Mouse (Mus musculus): Measurements from ENCODE around the gene Cox7a1. TPM values are rescaled to one million over a fixed set of nuclear protein-coding genes. Genes with fewer than 3 reads are reported as not detected.

Cox7a1 gene
- total and polyA plus RNA-seq, 3 experiments, result 1.6 to 15.2 (median 14.0) TPM

GRCm38 (mm10) chr7:30194884-30195283, 10.9 kb downstream of the Cox7a1 start:
- Histone ChIP-seq H3K4me1 (ENCODE audit: control insufficient read depth in 1 of 2, insufficient read depth in 2 of 2) (peaks cover 0 to 24% of the 10 kb centered on the region in 2 experiments; a peak in 2 of 4 replicates), H3K79me2 (replicated peaks; ENCODE audit: control insufficient read depth, extremely low read depth, insufficient read depth, poor library complexity, severe bottlenecking) (peaks cover 14% of the 10 kb centered on the region), H3K9ac (ENCODE audit: insufficient read depth, low read depth) (peak overlapping the region; percentile 95), H3K27me3 (replicated peaks) (no peaks in the 10 kb centered on the region), H3K9me3 (replicated peaks; ENCODE audit: low read length) (no peaks in the 10 kb centered on the region), H3K36me3 (replicated peaks in 1 of 2; ENCODE audit: control insufficient read depth in 1 of 2, insufficient read depth in 1 of 2, low read length in 1 of 2) (peaks cover 23 to 34% of the 10 kb centered on the region in 2 experiments), H3K4me3 (replicated peaks in 1 of 3; ENCODE audit: low read depth in 2 of 3, low read length in 2 of 3, poor library complexity in 1 of 3) (peak overlapping the region; percentile 76 to 92 (median 84)), H3K4me2 (ENCODE audit: insufficient read depth, low read depth, poor library complexity, severe bottlenecking) (0 out of 2 replicates have a peak overlapping the region, but pooled peaks have one; percentile 9), H3K27ac (ENCODE audit: insufficient read depth, low read depth) (peak overlapping the region; percentile 86; the same call in 1 of the 2 replicates)
- in situ Hi-C loops (cut with MboI; ENCODE audit: low pct_ligation_motif_present, low pct_unique_long_range_greater_than_20kb, low sequenced_read_pairs), result no loop called here
- dilution Hi-C loops (cut with MboI; ENCODE audit: extremely low pct_ligation_motif_present, extremely low pct_unique_long_range_greater_than_20kb, low sequenced_read_pairs), result no loop called here
- TF ChIP-seq TCF12 (IDR thresholded peaks at IDR 0.05; ENCODE audit: low read depth, low read length) (peak; percentile 70), PAX5 (IDR thresholded peaks at IDR 0.05; ENCODE audit: low read length) (no peak), ZNF384 (IDR thresholded peaks at IDR 0.05; ENCODE audit: low read depth, low read length) (peak; percentile 77), CTCF (conservative IDR thresholded peaks at IDR 0.05 in 1 of 2, IDR thresholded peaks at IDR 0.05 in 1 of 2; ENCODE audit: low read depth in 2 of 2, low read length in 2 of 2) (no peak), MXI1 (IDR thresholded peaks at IDR 0.05; ENCODE audit: low read depth, low read length) (0 out of 2 replicates have a peak, but pooled peaks have one; percentile 30), JUN (IDR thresholded peaks at IDR 0.05; ENCODE audit: insufficient read depth, low read depth, low read length) (no peak), CHD2 (IDR thresholded peaks at IDR 0.05; ENCODE audit: low read length) (no peak), ZC3H11A (IDR thresholded peaks at IDR 0.05; ENCODE audit: low read depth, low read length) (no peak), TBP (conservative IDR thresholded peaks at IDR 0.05; ENCODE audit: low read depth, low read length) (no peak), RAD21 (IDR thresholded peaks at IDR 0.05; ENCODE audit: low read depth, low read length) (no peak), CHD1 (IDR thresholded peaks at IDR 0.05; ENCODE audit: low read depth, low read length) (no peak), NELFE (IDR thresholded peaks at IDR 0.05; ENCODE audit: low read depth, low read length) (peak; percentile 53; the same call in 1 of the 2 replicates), EP300 (IDR thresholded peaks at IDR 0.05; ENCODE audit: low read length) (no peak), UBTF (IDR thresholded peaks at IDR 0.05; ENCODE audit: low read depth, low read length) (no peak), HCFC1 (IDR thresholded peaks at IDR 0.05; ENCODE audit: low read depth, low read length) (peak; percentile 73), MAFK (IDR thresholded peaks at IDR 0.05; ENCODE audit: insufficient replicate concordance, low read length) (no peak), JUND (conservative IDR thresholded peaks at IDR 0.05; ENCODE audit: low read depth, low read length) (no peak), ZMIZ1 (IDR thresholded peaks at IDR 0.05; ENCODE audit: low read depth, low read length) (no peak), KAT2A (IDR thresholded peaks at IDR 0.05; ENCODE audit: insufficient replicate concordance, low read length) (0 out of 2 replicates have a peak, but pooled peaks have one; percentile 22), BHLHE40 (IDR thresholded peaks at IDR 0.05; ENCODE audit: low read depth, low read length) (no peak), RCOR1 (conservative IDR thresholded peaks at IDR 0.05; ENCODE audit: low read depth, low read length) (no peak), NRF1 (IDR thresholded peaks at IDR 0.05; ENCODE audit: low read depth, low read length) (peak; percentile 95), E2F4 (IDR thresholded peaks at IDR 0.05; ENCODE audit: insufficient replicate concordance, low read depth, low read length) (no peak), ELF1 (IDR thresholded peaks at IDR 0.05; ENCODE audit: low read depth, low read length) (peak; percentile 62; the same call in 1 of the 2 replicates), MYC (IDR thresholded peaks at IDR 0.05; ENCODE audit: low read depth, low read length) (no peak), GABPA (IDR thresholded peaks at IDR 0.05; ENCODE audit: insufficient replicate concordance, low read depth, low read length) (no peak), POLR2A (IDR thresholded peaks at IDR 0.05; ENCODE audit: low read depth, low read length) (peak; percentile 75), SIN3A (IDR thresholded peaks at IDR 0.05; ENCODE audit: low read length) (peak; percentile 88), SMC3 (IDR thresholded peaks at IDR 0.05; ENCODE audit: low read depth, low read length) (no peak), MAZ (IDR thresholded peaks at IDR 0.05; ENCODE audit: low read depth, low read length) (peak; percentile 87), ZKSCAN1 (IDR thresholded peaks at IDR 0.05; ENCODE audit: borderline replicate concordance, low read depth, low read length) (no peak), ETS1 (conservative IDR thresholded peaks at IDR 0.05; ENCODE audit: low read depth, low read length) (no peak; the same call in 1 of the 2 replicates), MAX (IDR thresholded peaks at IDR 0.05; ENCODE audit: low read length) (peak; percentile 55; the same call in 1 of the 2 replicates), IRF4 (IDR thresholded peaks at IDR 0.05; ENCODE audit: low read depth, low read length) (no peak; the same call in 1 of the 2 replicates), MEF2A (IDR thresholded peaks at IDR 0.05; ENCODE audit: borderline replicate concordance, low read depth, low read length) (peak; percentile 74; the same call in 1 of the 2 replicates), POLR2AphosphoS2 (IDR thresholded peaks at IDR 0.05; ENCODE audit: low read depth, low read length) (no peak), USF2 (conservative IDR thresholded peaks at IDR 0.05; ENCODE audit: low read depth, low read length) (no peak)
- DNase-seq (ENCODE audit: extremely low read depth), result peak; percentile 96
